Mouse (Mus musculus): Measurements from ENCODE around the gene Apobr. TPM values are rescaled to one million over a fixed set of nuclear protein-coding genes. Genes with fewer than 3 reads are reported as not detected.
A peak's percentile ranks its signal among the peaks of the same experiment; 100 is the strongest.

Gene Apobr
- total RNA-seq (2015; ENCODE audit: low replicate concordance): 5.9 and 12.3 TPM in 2 replicates
- total RNA-seq (2017; ENCODE audit: low replicate concordance): 3.2 and 6.1 TPM in 2 replicates

- ATAC-seq (replicated peaks; ENCODE audit: low FRiP score, poor library complexity, severe bottlenecking): no peak
These were observed at the start of gene Apobr for GRCm38 (mm10) chr7:126584506-126584977. Gene Apobr, plus strand, starts transcription at chr7:126584942.

GRCm38 (mm10) chr7:126535766-126536165 is 49.0 kb upstream of the Apobr start:
- ATAC-seq (replicated peaks; ENCODE audit: low FRiP score, poor library complexity, severe bottlenecking): no peak; the same call in 1 of the 2 replicates

- no peak for ATAC-seq (replicated peaks; ENCODE audit: low FRiP score, poor library complexity, severe bottlenecking)
These were observed 48.3 kb upstream of the Apobr start for GRCm38 (mm10) chr7:126536466-126536865.

- ATAC-seq (replicated peaks; ENCODE audit: low FRiP score, poor library complexity, severe bottlenecking): no peak; the same call in 1 of the 2 replicates
These were observed 46.7 kb upstream of the Apobr start for GRCm38 (mm10) chr7:126537820-126538585.

- ATAC-seq (replicated peaks; ENCODE audit: low FRiP score, poor library complexity, severe bottlenecking): no peak
These were observed 43.1 kb upstream of the Apobr start for GRCm38 (mm10) chr7:126541661-126542060.

- ATAC-seq (replicated peaks; ENCODE audit: low FRiP score, poor library complexity, severe bottlenecking): no peak
These were observed 39.1 kb upstream of the Apobr start for GRCm38 (mm10) chr7:126545631-126546030.

- ATAC-seq (replicated peaks; ENCODE audit: low FRiP score, poor library complexity, severe bottlenecking): no peak
These were observed 29.9 kb upstream of the Apobr start for GRCm38 (mm10) chr7:126554796-126555195.

GRCm38 (mm10) chr7:126556635-126557034 is 28.1 kb upstream of the Apobr start:
- no peak for ATAC-seq (replicated peaks; ENCODE audit: low FRiP score, poor library complexity, severe bottlenecking)

GRCm38 (mm10) chr7:126565693-126566092 is 19.0 kb upstream of the Apobr start:
- ATAC-seq (replicated peaks; ENCODE audit: low FRiP score, poor library complexity, severe bottlenecking): peak; percentile 58

GRCm38 (mm10) chr7:126566094-126566765 is 18.5 kb upstream of the Apobr start, which contains the start of gene Eif3c:
Gene Eif3c, minus strand, starts transcription at chr7:126566411.
- peak; percentile 97 for ATAC-seq (replicated peaks; ENCODE audit: low FRiP score, poor library complexity, severe bottlenecking)

- peak; percentile 55 for ATAC-seq (replicated peaks; ENCODE audit: low FRiP score, poor library complexity, severe bottlenecking)
These were observed 7.8 kb upstream of the Apobr start for GRCm38 (mm10) chr7:126576946-126577345.

GRCm38 (mm10) chr7:126579172-126579571 is 5.6 kb upstream of the Apobr start:
- ATAC-seq (replicated peaks; ENCODE audit: low FRiP score, poor library complexity, severe bottlenecking): no peak

- no peak for ATAC-seq (replicated peaks; ENCODE audit: low FRiP score, poor library complexity, severe bottlenecking)
These were observed 3.1 kb upstream of the Apobr start for GRCm38 (mm10) chr7:126581661-126582060.

- ATAC-seq (replicated peaks; ENCODE audit: low FRiP score, poor library complexity, severe bottlenecking): no peak
These were observed 2.0 kb upstream of the Apobr start for GRCm38 (mm10) chr7:126582759-126583158.

GRCm38 (mm10) chr7:126583251-126583709 is 1.5 kb upstream of the Apobr start:
- ATAC-seq (replicated peaks; ENCODE audit: low FRiP score, poor library complexity, severe bottlenecking): peak; percentile 78

- no peak for ATAC-seq (replicated peaks; ENCODE audit: low FRiP score, poor library complexity, severe bottlenecking)
These were observed 981 bp upstream of the Apobr start for GRCm38 (mm10) chr7:126583761-126584160.

- no peak for ATAC-seq (replicated peaks; ENCODE audit: low FRiP score, poor library complexity, severe bottlenecking)
These were observed 975 bp downstream of the Apobr start, which contains the start of gene Cln3 for GRCm38 (mm10) chr7:126585717-126586116. Gene Cln3, minus strand, starts transcription at chr7:126585817.

GRCm38 (mm10) chr7:126586839-126587238 is 2.1 kb downstream of the Apobr start:
- no peak for ATAC-seq (replicated peaks; ENCODE audit: low FRiP score, poor library complexity, severe bottlenecking)

GRCm38 (mm10) chr7:126587779-126588178 is 3.0 kb downstream of the Apobr start:
- ATAC-seq (replicated peaks; ENCODE audit: low FRiP score, poor library complexity, severe bottlenecking): no peak

- ATAC-seq (replicated peaks; ENCODE audit: low FRiP score, poor library complexity, severe bottlenecking): no peak
These were observed 10.3 kb downstream of the Apobr start, which contains the start of gene Il27 for GRCm38 (mm10) chr7:126594862-126595561. Gene Il27, minus strand, starts transcription at chr7:126594941.

Data from erythroid progenitor cell, adult 5-6 weeks (primary cell).